Mouse (Mus musculus) CH12.LX (cell line): ENCODE results near the gene Mroh3.

Experiments used
- CTCF ChIP-seq, 2 experiments: IDR thresholded peaks in 1 of 2; conservative IDR thresholded peaks in 1 of 2; 2 replicates each; pipeline ENCODE4 v1.5.1; 2011 to 2012; ENCODE audit warnings: low read depth in 2 of 2, low read length in 2 of 2, improper control_type of control experiment in 1 of 2, inconsistent platforms in 1 of 2, mild to moderate bottlenecking in 1 of 2, moderate library complexity in 1 of 2
- E2F4 ChIP-seq: IDR thresholded peaks from 2 replicates; pipeline ENCODE4 v1.6.1; 2011; ENCODE audit warnings: low read depth, low read length, improper control_type of control experiment; ENCODE audit not compliant: insufficient replicate concordance
- KAT2A ChIP-seq: IDR thresholded peaks from 2 replicates; pipeline ENCODE4 v1.6.1; 2012; ENCODE audit warnings: low read length, improper control_type of control experiment, inconsistent platforms; ENCODE audit not compliant: insufficient replicate concordance
- MAX ChIP-seq: IDR thresholded peaks from 2 replicates; pipeline ENCODE4 v1.6.1; 2011; ENCODE audit warnings: low read length, improper control_type of control experiment
- TBP ChIP-seq: conservative IDR thresholded peaks from 2 replicates; pipeline ENCODE4 v1.6.1; 2011; ENCODE audit warnings: low read depth, low read length, improper control_type of control experiment
- ZKSCAN1 ChIP-seq: IDR thresholded peaks from 2 replicates; pipeline ENCODE4 v1.6.1; 2012; ENCODE audit warnings: low read depth, inconsistent platforms, low read length, improper control_type of control experiment, borderline replicate concordance

DNA sequence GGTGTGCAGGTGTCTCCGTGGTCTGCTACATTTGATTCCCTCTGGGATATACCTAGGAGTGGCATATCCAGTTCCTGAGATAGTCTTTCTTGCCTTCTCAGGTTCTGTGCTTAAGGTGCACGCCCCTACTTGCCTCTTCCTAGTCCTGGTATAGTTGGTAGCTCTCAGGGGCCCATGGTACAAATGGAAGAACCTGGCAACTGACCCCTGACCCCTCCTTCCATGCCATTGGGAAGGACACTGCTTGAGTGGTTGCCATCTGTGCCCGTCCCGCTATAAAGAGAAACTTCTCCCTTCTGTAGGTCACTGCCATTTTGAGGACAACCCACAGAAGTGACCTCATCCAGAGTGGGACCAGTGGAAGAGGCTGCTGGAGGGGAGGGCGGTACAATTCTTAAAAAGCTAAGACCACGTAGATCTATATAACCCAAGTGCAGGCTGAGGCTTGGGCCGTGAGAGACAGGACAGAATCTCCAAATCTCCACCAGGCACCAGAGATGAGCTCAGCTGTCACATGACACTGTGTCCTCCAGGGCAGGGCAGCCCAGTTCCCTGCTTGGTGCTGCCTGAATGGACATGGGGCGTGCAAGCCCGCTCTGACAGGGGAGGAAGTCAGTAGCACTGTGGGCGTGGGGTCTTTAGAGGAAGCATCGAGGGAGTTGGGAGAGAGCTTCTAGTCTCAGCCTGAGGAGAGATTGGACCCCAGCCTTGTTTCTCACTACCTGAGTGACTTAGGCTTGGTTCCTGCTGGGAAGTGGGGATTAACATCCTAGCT, 71.3 kb downstream of the Mroh3 start:
- no peak for TF ChIP-seq TBP
- TF ChIP-seq MAX, result no peak
- TF ChIP-seq CTCF (conservative IDR thresholded peaks at IDR 0.05 in 1 of 2, IDR thresholded peaks at IDR 0.05 in 1 of 2; ENCODE audit: low read depth in 2 of 2, low read length in 2 of 2), result no peak
- TF ChIP-seq KAT2A, result no peak
- no peak for TF ChIP-seq ZKSCAN1
- TF ChIP-seq E2F4, result no peak
